Mouse (Mus musculus) spleen, adult 12 weeks (tissue): Measurements from ENCODE around the gene Mxi1.

Source experiments
- DNase-seq: peaks from one replicate; pipeline ENCODE4 v3.0.0; 2022; ENCODE audit warnings: low spot score

The Mxi1 gene

GRCm38 (mm10) chr19:53299829-53300181, 10.5 kb upstream of the Mxi1 start:
- no peak for DNase-seq

DNA sequence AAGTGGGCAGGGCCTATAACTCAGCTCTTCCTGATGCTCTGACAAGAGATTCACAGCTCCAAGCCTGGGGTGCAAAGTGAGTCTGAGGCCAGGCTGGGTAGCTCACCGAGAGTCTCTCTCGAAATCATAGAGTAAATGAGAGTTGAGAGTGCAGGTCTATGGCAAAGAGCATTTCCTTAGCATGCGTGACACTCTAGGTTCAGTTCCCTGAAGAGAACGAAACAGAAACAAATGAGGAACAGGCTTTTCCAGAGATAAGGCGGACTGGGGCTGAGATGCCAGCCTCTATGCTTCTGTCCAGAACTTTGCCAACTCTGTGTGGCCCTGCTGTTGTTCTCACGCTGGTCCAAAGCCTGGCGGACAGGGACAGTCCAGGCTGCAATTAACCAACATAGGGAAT, 6.9 kb upstream of the Mxi1 start:
- no peak for DNase-seq

DNA sequence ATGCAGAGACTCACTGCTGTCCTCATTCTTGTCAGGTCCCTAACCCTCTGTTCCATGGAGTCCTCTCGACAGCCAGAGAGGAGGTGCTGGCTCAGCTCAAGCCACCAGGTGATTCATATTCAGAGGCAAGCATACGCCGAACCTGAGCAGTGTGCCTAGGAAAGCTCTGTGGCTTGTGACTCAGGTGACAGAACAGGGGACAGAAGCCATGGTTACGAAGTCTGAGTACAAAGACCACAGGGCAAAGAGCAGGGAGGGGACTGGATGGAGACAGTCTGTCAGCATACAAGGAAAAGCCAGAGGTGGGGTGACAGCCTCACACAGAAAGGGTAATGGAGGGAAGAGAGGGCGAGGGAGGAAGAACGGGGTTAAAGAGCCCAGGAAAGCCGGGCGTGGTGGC, 4.7 kb upstream of the Mxi1 start:
- no peak for DNase-seq

GRCm38 (mm10) chr19:53306706-53307105, 3.6 kb upstream of the Mxi1 start:
- DNase-seq = no peak

DNA sequence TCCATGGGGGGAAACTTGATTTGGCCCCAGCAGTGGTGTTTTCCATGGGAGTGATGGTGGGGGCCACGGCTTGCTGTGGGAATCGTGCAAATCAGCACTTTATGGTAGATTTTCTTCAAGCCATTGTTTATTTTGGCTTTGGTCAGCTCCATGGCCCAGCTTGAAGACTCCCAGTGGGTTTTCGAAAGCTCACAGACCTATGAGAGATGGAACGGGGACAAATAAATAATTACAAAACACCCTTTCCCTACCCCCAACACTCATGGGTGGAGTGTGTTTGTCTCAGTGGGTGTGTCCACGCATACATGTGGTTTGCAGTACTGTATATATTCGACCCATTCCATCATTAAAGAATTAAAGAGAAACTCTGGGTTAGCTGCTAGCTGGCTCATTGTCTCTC, 3.1 kb upstream of the Mxi1 start:
- no peak for DNase-seq

DNA sequence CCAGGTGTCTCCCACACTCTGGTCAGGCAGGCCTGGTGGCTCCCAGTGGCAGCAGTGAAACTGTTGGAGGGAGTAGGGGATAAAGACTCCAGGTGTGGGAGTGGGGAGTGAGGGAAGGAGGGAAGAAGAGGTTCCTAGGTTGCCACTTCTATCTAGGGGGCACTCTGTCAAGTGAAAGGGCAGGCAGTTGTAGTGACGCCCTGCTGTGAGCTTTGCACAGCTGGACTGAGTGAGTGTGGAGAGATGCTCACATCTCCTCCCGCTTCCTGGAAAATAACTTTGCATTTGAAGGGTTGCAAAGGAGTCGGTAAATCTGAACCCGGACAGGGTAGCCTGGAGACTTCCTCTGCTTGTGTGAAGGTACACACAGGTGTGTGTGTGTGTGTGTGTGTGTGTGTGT, 687 bp upstream of the Mxi1 start:
- no peak for DNase-seq

- DNase-seq = peak; percentile 41
Measured at GRCm38 (mm10) chr19:53310771-53311523, 629 bp downstream of the Mxi1 start.

DNA sequence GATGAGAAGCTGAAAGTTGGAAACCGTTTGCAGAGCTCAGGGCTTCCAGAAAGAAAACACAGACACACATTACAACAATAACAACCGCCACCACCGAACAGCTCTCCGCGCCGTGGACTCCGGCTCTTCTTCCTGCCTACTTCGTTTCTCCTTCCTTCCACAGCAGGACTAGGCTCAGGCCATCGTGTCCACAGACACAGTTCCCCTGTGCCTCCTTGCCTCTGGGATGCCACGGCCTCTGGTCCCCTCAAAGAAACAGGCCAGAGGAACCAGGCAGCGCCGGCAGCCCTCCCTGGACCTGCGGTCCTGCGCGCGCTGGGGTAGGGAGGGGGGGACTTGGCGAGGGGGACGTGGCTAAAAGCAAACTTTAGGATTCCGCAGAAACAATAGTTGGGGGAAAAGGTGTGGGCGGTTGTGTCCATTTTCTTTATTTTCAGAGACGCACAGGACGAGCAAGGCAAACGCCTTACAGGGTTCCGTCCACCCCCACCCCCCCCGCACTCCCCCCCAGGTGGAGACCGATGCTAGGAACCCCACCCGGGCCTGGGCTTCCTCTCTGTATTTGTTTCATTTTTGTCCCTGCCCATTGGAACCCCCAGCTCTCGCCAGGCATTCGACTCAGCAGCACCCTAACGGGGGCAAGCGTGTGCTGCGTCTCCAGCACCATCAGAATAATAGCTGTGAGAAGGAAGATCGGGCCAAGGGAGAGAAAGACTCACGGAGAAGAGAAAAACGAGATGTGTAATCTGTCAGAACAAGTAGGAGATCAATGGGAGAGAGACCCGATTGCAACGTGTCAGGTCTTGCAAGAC, 1.4 kb downstream of the Mxi1 start:
- DNase-seq = peak; percentile 40

DNA sequence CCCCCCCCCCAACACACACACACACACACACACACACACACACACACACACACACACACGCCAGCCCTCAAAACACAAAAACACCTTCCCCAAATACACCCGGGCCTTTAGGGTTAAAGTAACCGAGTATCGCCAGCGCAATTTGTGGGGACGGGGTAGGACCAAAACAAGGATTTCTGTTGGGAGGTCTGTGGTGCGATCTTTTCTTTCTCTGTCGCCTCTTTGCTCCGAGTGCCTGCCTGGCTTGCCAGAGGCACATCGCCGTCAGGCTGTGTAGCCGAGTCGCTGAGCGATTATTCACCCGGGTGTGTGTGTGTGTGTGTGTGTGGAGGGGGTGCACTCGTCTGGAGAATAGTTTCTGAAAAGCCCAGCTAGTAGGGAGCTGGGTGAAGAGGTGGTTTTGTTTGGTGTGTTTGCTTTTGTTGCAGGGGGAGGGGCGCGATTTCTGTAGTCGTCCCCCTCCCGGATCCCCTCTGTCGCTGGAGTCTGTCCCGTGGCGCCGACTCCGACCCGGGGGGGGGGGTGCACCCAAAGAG, 2.1 kb downstream of the Mxi1 start:
- DNase-seq = peak; percentile 46

GRCm38 (mm10) chr19:53312951-53313683, 2.8 kb downstream of the Mxi1 start:
- peak; percentile 43 for DNase-seq

DNA sequence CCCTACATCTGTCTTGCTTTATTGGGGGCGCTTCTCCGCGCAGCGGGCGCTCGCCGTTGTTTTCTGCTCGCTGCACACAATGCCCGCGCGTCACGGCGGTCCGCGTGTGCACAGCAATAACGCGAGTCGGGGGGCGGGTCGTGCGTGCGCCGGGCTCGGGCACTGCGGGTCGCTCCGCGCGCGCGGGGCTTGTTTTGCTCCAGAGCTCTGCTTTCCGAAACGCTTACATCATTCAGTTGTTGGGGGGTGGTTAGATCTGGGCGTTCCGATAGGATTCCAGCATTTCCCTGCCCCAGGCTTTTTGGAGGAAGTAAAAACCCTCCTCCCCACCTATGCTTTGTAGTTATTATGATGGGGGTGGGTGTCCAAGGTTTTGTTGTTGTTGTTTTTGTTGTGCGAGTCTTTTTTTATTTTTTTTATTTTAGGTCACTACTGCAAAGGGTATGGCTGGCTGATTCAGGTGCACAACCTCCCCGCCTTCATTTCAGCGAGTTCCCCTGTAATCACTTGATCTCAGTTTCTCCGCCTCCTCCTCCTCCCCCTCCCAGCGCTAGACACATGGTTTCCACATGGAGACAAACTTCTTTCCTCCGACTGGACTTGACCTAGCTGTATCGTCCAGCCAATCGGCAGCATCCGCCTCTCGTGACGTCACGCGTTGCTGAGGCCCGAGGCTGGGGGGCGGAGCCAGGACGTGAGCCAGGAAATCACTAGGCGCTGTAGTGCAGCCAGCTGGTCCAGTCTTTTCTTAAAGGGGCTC, 3.5 kb downstream of the Mxi1 start:
- DNase-seq = peak; percentile 97

DNA sequence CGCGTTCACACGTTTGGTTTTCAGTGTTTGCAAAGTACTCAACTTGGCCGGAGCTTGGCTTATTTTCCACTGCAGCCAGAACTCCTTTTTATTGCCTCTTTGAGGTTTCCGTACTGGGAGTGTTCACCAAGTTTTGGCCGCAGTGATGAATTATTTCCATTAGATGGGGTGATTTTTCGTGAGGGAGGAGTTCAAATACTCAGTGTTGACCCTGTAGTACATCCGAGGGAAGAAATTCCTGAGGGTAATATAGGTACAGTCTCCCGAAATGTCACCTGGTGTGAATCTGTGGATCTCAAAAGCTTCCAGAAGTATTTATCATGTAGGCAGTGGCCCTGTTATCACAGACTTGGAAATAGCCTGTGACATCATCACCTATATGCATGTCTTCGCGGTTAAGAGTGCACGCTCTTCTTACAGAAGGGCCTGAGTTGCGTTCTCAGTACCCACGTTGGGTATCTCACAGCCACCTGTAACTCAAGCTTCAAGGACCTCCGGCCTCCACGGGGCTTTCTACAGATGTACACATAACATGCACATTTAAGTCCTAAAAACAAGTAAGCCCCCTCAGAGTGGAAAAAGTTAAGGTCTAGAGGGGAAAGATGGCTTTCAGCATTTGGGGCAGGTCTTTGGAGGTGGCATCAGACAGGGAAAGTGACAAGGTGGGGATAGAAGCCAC, 4.4 kb downstream of the Mxi1 start:
- DNase-seq = no peak

DNA sequence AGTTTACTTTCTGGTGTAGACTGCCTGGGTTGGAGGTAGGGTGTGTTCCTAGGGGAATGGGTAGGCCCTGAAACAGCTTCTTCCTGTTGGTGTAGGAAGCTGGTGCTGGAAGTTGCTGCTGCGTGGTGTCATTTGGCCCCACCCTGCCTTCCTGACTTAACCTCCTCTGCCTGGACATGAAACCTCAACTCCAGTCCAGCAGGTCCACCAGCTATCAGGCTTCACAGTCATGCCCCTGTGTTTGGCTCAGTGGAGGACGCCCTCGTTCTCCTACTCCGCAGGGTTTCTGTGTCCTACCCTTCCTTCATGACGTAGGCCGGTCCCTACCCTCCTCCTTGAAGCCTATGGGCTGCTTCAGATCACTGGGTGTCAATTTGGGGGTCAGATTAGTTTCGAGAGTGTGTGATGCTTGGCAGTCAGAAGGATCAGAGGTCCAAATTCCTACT, 4.9 kb downstream of the Mxi1 start:
- no peak for DNase-seq

DNA sequence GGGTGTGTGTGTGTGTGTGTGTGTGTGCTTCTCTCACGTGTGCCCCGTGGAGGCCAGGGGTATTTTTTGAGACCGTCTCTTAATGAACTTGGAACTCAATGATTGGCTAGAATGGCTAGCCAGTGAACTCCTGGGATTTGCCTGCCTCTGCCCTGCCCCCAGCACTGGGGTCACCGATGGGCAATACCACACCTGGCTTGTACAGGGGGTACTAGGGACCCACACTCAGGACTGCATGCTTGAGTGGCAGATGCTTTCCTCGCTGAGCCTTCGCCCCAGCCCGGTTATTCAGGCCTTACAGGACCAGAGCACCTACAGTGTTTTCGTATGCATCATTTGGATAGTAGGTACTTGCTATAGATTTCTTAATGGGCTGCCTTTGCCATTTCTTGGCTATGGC, 5.8 kb downstream of the Mxi1 start:
- no peak for DNase-seq

DNA sequence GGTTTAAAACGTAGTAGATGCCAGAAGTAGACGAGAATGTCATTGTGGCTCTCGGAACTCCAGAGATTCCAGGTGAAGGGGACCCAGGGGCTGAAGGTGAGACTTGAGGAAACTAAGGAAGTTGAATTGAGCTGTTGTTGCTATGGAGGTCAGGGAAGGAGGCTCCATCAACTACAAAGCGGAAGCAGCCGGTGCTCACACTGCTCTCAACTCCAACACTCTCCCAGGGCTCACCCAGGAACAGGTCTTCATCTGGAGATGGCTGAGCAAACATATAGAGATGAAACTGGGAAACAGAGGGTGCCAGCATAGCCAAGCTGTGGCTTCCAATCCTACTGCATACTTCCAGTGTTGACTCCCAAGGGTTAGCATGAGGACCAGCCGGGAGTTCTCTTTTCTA, 6.6 kb downstream of the Mxi1 start:
- DNase-seq = no peak

DNA sequence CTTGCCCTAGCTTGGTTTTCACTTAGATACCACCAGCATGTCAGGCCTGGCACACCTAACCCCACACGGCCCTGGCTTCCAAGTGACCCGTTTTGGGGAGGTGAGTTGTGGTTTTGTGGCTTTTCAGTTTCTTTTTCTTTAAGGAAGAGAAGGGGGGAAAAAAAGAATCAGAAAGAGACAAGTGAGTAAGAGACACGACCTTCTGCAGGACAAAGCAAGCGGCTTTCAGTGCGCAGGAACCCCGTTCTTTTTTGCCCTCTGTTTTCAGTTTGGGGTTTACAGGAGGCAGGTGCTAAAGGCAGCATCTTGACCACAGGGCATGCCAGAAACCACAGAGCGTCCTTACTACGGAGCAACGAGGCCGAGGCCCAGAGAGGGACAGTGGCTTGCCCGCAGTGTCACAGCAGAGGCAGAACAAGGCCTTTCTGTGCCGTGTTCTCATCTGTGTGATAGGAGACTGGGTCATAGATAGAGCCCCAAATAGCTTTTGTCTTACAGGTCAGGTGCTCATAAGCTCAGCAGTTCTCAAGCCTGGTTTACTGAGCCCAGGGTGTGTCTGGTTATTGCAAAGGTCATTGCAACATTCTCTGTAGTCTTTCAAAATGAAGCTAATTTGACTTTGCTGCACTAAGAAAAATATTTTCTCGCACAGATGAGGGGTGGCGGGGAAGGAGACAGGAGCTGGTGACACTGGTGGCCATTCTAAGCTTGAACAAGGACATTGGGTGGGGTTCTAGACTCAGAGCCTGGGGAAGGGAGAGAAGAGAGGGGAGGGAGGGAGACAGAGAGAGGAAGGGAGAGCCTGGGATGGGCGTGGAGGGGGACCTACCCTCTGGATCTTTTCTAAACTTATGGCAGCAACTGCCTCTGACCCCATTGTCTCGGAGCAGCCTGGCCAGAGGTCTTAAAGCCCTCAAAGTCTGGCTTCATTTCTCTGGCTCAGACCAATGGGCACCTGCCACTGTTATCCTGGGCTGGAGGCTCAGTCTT, 8.1 kb downstream of the Mxi1 start:
- no peak for DNase-seq

- DNase-seq = no peak
Measured at GRCm38 (mm10) chr19:53320264-53321110, 10.2 kb downstream of the Mxi1 start.

DNA sequence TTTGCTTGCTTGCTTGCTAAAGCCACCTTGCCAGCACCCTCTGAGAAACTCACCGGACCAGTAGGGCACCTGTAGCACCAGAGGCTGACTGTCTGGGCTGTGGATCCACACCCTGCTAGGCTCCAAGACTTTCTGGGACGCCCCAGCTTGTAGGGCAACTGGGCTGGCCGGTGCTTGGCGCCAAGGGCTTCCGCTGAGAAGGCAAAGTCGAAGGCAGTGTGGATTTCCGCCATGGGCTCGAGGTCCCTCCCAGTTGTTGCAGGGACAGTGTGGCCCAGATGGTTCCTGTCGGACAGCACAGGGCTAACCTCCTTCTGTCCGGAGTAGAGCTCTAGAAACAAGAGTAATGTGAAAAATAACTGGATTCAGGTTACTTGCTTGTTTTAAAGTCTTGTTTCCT, 11.0 kb downstream of the Mxi1 start:
- DNase-seq = no peak

GRCm38 (mm10) chr19:53322438-53323048, 12.2 kb downstream of the Mxi1 start:
- DNase-seq = no peak
